Mouse (Mus musculus) neutrophil, adult 59 days (primary cell): ENCODE data around the gene Sectm1b. TPM values are rescaled to one million over a fixed set of nuclear protein-coding genes. Genes with fewer than 3 reads are reported as not detected.

Experiments used
- total RNA-seq, 2 experiments: library from RNA; stranded (reverse); gene quantifications; 1 replicate in 1 of 2; 2 replicates in 1 of 2; pipeline ENCODE4 v1.2.4; 2023

Sectm1b gene
- total RNA-seq, result not detected

DNA sequence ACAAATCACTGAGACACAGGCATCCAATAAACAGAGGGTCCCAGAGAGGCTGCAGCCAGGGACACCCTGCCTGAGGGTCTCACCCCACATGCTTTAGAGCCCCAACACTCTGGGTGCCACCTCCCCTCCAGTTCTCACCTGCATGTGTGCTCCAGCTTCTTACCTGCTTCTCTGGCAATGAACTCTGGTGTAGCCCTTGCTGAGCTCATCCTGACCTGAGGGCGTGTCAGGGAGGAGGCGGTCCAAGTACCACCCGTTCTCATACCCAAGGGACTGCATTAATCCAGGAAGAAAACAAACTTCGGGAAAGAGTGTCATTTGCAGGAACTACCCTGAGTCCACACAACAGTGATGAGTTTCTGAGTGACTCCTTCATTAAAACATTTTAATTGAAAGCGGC is at the start of gene Sectm1b:
Gene Sectm1b (minus strand): TSS at position 191 of the 400 bp plus-strand sequence.

DNA sequence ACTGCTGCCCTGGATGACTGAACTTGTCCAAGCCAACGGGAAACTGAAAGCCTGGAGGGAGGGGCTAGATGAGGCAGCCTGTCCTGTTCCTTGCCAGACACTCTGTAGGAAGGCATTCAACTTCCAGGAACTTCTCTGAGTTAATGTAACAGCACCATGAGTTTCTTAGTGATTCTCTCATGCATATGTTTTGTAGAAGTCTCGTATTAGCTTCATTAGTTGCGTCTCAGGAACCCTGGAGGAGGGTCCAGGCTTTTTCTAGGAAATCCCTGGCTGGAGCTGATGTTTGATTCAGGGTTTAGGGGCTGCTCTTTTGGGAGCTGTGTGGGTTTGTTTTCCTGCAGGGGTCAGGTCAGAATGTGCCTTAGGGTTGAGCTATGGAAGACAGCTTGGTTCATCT is 17.8 kb upstream of the Sectm1b start, which contains the start of gene Sectm1a:
Gene Sectm1a (minus strand): TSS at position 101 of the 400 bp plus-strand sequence.

DNA sequence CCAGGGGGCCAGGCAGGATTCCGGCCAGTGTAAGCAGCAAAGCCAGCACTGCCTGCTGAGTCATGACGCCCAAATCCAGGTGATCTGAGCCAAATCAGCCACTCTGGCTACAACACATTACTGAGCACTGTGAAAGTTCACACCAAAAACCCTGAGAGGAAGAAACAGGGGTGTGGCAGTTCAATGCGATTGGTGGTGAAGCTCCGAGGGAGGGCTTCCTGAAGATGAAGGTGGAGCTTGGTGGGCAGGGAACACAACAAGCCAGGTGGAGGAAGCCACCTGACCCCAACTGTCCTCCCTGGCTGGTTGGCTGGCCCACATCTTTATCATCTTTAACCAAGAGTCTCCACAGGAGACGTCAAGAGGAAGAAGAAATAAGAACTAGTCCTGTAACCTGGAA is 24.1 kb downstream of the Sectm1b start, which contains the start of gene Cd7:
Gene Cd7 (minus strand): TSS at position 117 of the 400 bp plus-strand sequence.

Other genes with a start within 250 kb of the Sectm1b start
- gene Fasn, start 239.0 kb downstream of the Sectm1b start, total RNA-seq, result 10 to 100 TPM; 22.3 to 24.3 TPM
- gene Ccdc57, start 130.7 kb downstream of the Sectm1b start, total RNA-seq, result 1 to 10 TPM; 2.8 to 5.2 TPM
- gene Slc16a3, start 115.1 kb downstream of the Sectm1b start, total RNA-seq, result 100 to 1,000 TPM; 698 to 788 TPM
- gene Csnk1d, start 72.2 kb downstream of the Sectm1b start, total RNA-seq, result 100 to 1,000 TPM; 116 to 126 TPM
- 1 to 10 TPM; 1.2 to 3.0 TPM for gene Cd7, start 24.2 kb downstream of the Sectm1b start, total RNA-seq
- not detected for gene Sectm1a, start 17.7 kb upstream of the Sectm1b start, total RNA-seq
- gene Tex19.2, start 55.1 kb upstream of the Sectm1b start, total RNA-seq, result not detected
- gene Tex19.1, start 82.6 kb upstream of the Sectm1b start, total RNA-seq, result not detected
- gene Uts2r, start 96.7 kb upstream of the Sectm1b start, total RNA-seq, result not detected
- gene Hexdc, start 140.9 kb upstream of the Sectm1b start, total RNA-seq, result 1 to 10 TPM; 2.6 to 4.0 TPM
- gene Ogfod3, start 141.1 kb upstream of the Sectm1b start, total RNA-seq, result 1 to 10 TPM; 3.2 to 3.7 TPM
- 10 to 100 TPM; 59.7 to 60.7 TPM for gene Cybc1, start 165.8 kb upstream of the Sectm1b start, total RNA-seq
- gene Narf, start 173.7 kb upstream of the Sectm1b start, total RNA-seq, result 10 to 100 TPM; 40.3 to 41.0 TPM
- gene Foxk2, start 196.4 kb upstream of the Sectm1b start, total RNA-seq, result 10 to 100 TPM; 23.2 to 27.1 TPM